Mouse (Mus musculus) neural tube, postnatal 0 days (tissue): ENCODE data around the gene Lipi. TPM values are rescaled to one million over a fixed set of nuclear protein-coding genes. Genes with fewer than 3 reads are reported as not detected.

Experiments
- polyA plus RNA-seq: library from polyadenylated mRNA; unstranded; fragments of >200 nt; fragmentation: Nextera tagmentation; extraction: Ambion mirVana; gene quantifications from 2 replicates; pipeline ENCODE4 v1.2.1, GENCODE M21; 2015

Lipi gene
- not detected in 2 replicates for polyA plus RNA-seq

GRCm38 (mm10) chr16:75585961-75586360 lies at the start of gene Lipi:
TSS of gene Lipi (minus strand) at chr16:75586061.

DNA sequence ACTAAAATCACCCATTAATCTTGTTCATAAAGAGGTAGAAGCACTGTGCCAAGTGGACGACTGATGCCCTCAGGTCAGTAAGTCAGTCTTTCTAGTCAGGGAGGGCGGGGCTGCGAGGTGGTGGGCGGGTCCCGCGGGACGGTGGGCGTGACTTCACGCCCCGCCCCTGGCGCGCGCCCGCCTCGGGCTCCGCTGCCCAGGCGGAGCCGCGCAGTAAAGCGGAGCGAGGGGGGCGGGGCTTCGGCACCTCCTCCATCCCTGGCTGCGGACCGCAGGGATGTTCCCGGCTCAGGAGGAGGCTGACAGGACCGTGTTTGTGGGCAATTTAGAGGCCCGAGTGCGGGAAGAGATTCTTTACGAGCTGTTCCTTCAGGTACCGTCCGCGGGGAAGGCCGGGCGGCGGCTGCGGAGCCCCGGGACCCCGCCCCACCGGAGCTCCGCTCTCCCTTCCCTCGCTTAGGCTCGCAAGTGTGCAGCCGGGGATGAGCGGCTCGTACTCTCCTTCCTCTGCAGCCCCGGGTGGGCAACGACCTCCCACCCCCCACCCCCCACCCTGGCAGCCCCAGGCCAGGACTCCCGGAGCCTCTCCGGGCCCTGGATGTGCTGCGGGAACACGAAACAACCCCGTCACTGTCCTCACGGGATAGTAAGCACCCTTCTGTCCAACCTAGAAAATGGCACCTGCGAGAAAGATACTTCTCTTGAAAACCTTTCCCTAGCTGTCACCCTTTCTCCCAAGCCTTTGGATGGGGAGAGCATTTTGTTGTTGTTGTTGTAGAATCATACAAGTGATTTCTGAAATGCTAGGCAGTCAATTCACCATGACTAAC lies 7.0 kb upstream of the Lipi start, which contains the start of gene Rbm11:
TSS of gene Rbm11 (plus strand) at position 174 of the 830 bp plus-strand sequence.

Other genes starting within 250 kb of the Lipi start
- gene Rbm11, start 6.8 kb upstream of the Lipi start, polyA plus RNA-seq = 6.4 and 8.6 TPM in 2 replicates
- gene Hspa13, start 181.0 kb upstream of the Lipi start, polyA plus RNA-seq = 35.6 and 35.7 TPM in 2 replicates